Mouse (Mus musculus): ENCODE measurements around the gene Col23a1. TPM values are rescaled to one million over a fixed set of nuclear protein-coding genes. Genes with fewer than 3 reads are reported as not detected.
A peak's percentile ranks its signal among the peaks of the same experiment; 100 is the strongest.

Gene Col23a1
- polyA plus RNA-seq, 1 experiment from 2014 or later = 15.9 TPM

GRCm38 (mm10) chr11:51539759-51540282, 250.1 kb downstream of the Col23a1 start:
- H3K27me3 ChIP-seq = no peaks in the 10 kb centered on the region
- whole genome bisulfite sequencing = 14% methylated on average over 10 of the region's 10 CpGs
- H3K9ac ChIP-seq = no peak overlapping the region
- H3K4me1 ChIP-seq = peaks cover 11% of the 10 kb centered on the region
- H3K9me3 ChIP-seq (replicated peaks) = no peaks in the 10 kb centered on the region
- H3K36me3 ChIP-seq = no peaks in the 10 kb centered on the region
- H3K4me3 ChIP-seq = no peak overlapping the region
- peak; percentile 73 for ATAC-seq (ENCODE audit: low FRiP score)
- no peak overlapping the region for H3K4me2 ChIP-seq (replicated peaks)
- no peak overlapping the region for H3K27ac ChIP-seq

GRCm38 (mm10) chr11:51542424-51542823, 252.7 kb downstream of the Col23a1 start:
- Histone ChIP-seq H3K4me3 (no peak overlapping the region), H3K27ac (no peak overlapping the region; the same call in 1 of the 2 replicates), H3K4me2 (replicated peaks) (no peak overlapping the region), H3K27me3 (no peaks in the 10 kb centered on the region), H3K9ac (no peak overlapping the region), H3K9me3 (replicated peaks) (no peaks in the 10 kb centered on the region), H3K4me1 (peaks cover 11% of the 10 kb centered on the region), H3K36me3 (no peaks in the 10 kb centered on the region)
- ATAC-seq (ENCODE audit: low FRiP score) = no peak
- WGBS = 39% methylated on average over 9 of the region's 9 CpGs

- no peak overlapping the region for H3K9ac ChIP-seq
- H3K36me3 ChIP-seq = no peaks in the 10 kb centered on the region
- no peak overlapping the region for H3K4me3 ChIP-seq
- ATAC-seq (ENCODE audit: low FRiP score) = no peak
- WGBS = 39% methylated on average over 7 of the region's 7 CpGs
- H3K27me3 ChIP-seq = no peaks in the 10 kb centered on the region
- no peak overlapping the region for H3K4me2 ChIP-seq (replicated peaks)
- H3K4me1 ChIP-seq = peaks cover 11% of the 10 kb centered on the region
- no peaks in the 10 kb centered on the region for H3K9me3 ChIP-seq (replicated peaks)
- H3K27ac ChIP-seq = no peak overlapping the region
Observed at GRCm38 (mm10) chr11:51543487-51544050, 253.8 kb downstream of the Col23a1 start.

- Histone ChIP-seq H3K36me3 (no peaks in the 10 kb centered on the region), H3K27ac (no peak overlapping the region), H3K4me2 (replicated peaks) (no peak overlapping the region), H3K27me3 (no peaks in the 10 kb centered on the region), H3K9me3 (replicated peaks) (no peaks in the 10 kb centered on the region), H3K9ac (no peak overlapping the region), H3K4me1 (peaks cover 4% of the 10 kb centered on the region), H3K4me3 (no peak overlapping the region)
- ATAC-seq (ENCODE audit: low FRiP score) = no peak
- 67% methylated on average over 2 of the region's 2 CpGs for WGBS
Observed at GRCm38 (mm10) chr11:51544413-51544812, 254.7 kb downstream of the Col23a1 start.

GRCm38 (mm10) chr11:51545811-51546210, 256.1 kb downstream of the Col23a1 start:
- no peaks in the 10 kb centered on the region for H3K36me3 ChIP-seq
- whole genome bisulfite sequencing = 63% methylated on average over 4 of the region's 4 CpGs
- no peak for ATAC-seq (ENCODE audit: low FRiP score)

GRCm38 (mm10) chr11:51551253-51551652, 261.5 kb downstream of the Col23a1 start:
- no peaks in the 10 kb centered on the region for H3K9me3 ChIP-seq (replicated peaks)
- peaks cover 21% of the 10 kb centered on the region for H3K4me1 ChIP-seq
- ATAC-seq (ENCODE audit: low FRiP score) = no peak
- H3K27me3 ChIP-seq = no peaks in the 10 kb centered on the region
- no peak overlapping the region for H3K9ac ChIP-seq
- WGBS = 73% methylated on average over 5 of the region's 5 CpGs
- no peak overlapping the region for H3K27ac ChIP-seq
- no peaks in the 10 kb centered on the region for H3K36me3 ChIP-seq
- H3K4me3 ChIP-seq = no peak overlapping the region
- H3K4me2 ChIP-seq (replicated peaks) = no peak overlapping the region

More at GRCm38 (mm10) chr11:51545811-51546210, 256.1 kb downstream of the Col23a1 start:
- Histone ChIP-seq H3K27ac (no peak overlapping the region), H3K9me3 (replicated peaks) (no peaks in the 10 kb centered on the region), H3K9ac (no peak overlapping the region), H3K4me2 (replicated peaks) (no peak overlapping the region), H3K4me1 (peaks cover 4% of the 10 kb centered on the region), H3K27me3 (no peaks in the 10 kb centered on the region), H3K4me3 (no peak overlapping the region)

GRCm38 (mm10) chr11:51552091-51552490, 262.4 kb downstream of the Col23a1 start:
- no peak overlapping the region for H3K4me3 ChIP-seq

GRCm38 (mm10) chr11:51554590-51554989, 264.9 kb downstream of the Col23a1 start:
- no peaks in the 10 kb centered on the region for H3K36me3 ChIP-seq
- no peak overlapping the region for H3K9ac ChIP-seq
- peaks cover 21% of the 10 kb centered on the region for H3K4me1 ChIP-seq
- H3K4me3 ChIP-seq = no peak overlapping the region
- H3K4me2 ChIP-seq (replicated peaks) = no peak overlapping the region
- H3K27ac ChIP-seq = no peak overlapping the region
- no peaks in the 10 kb centered on the region for H3K9me3 ChIP-seq (replicated peaks)
- H3K27me3 ChIP-seq = no peaks in the 10 kb centered on the region
- no peak for ATAC-seq (ENCODE audit: low FRiP score)
- 77% methylated on average over 9 of the region's 10 CpGs for WGBS

More at GRCm38 (mm10) chr11:51552091-51552490, 262.4 kb downstream of the Col23a1 start:
- H3K27ac ChIP-seq = peak overlapping the region; percentile 12; the same call in 1 of the 2 replicates
- H3K9ac ChIP-seq = no peak overlapping the region
- ATAC-seq (ENCODE audit: low FRiP score) = no peak
- no peaks in the 10 kb centered on the region for H3K27me3 ChIP-seq
- no peaks in the 10 kb centered on the region for H3K9me3 ChIP-seq (replicated peaks)
- no peak overlapping the region for H3K4me2 ChIP-seq (replicated peaks)
- 39% methylated on average over 3 of the region's 3 CpGs for WGBS
- no peaks in the 10 kb centered on the region for H3K36me3 ChIP-seq
- peaks cover 21% of the 10 kb centered on the region for H3K4me1 ChIP-seq

GRCm38 (mm10) chr11:51555066-51555465, 265.3 kb downstream of the Col23a1 start:
- H3K27me3 ChIP-seq = no peaks in the 10 kb centered on the region
- H3K4me3 ChIP-seq = no peak overlapping the region
- H3K36me3 ChIP-seq = no peaks in the 10 kb centered on the region
- no peak overlapping the region for H3K27ac ChIP-seq
- peaks cover 21% of the 10 kb centered on the region for H3K4me1 ChIP-seq
- H3K4me2 ChIP-seq (replicated peaks) = no peak overlapping the region
- WGBS = 61% methylated on average over 2 of the region's 2 CpGs
- ATAC-seq (ENCODE audit: low FRiP score) = no peak
- H3K9ac ChIP-seq = no peak overlapping the region
- H3K9me3 ChIP-seq (replicated peaks) = no peaks in the 10 kb centered on the region

GRCm38 (mm10) chr11:51563276-51563675, 273.6 kb downstream of the Col23a1 start:
- ATAC-seq (ENCODE audit: low FRiP score) = no peak
- WGBS = 84% methylated on average over 1 of the region's 1 CpGs
- Histone ChIP-seq H3K27me3 (no peaks in the 10 kb centered on the region), H3K36me3 (no peaks in the 10 kb centered on the region), H3K4me2 (replicated peaks) (no peak overlapping the region), H3K9me3 (replicated peaks) (no peaks in the 10 kb centered on the region), H3K4me3 (no peak overlapping the region), H3K27ac (no peak overlapping the region), H3K9ac (no peak overlapping the region), H3K4me1 (0 out of 2 replicates have a peak, but pooled peaks cover 3% of the 10 kb centered on the region)

- H3K4me3 ChIP-seq = no peak overlapping the region
- no peak overlapping the region for H3K27ac ChIP-seq
- H3K27me3 ChIP-seq = no peaks in the 10 kb centered on the region
- 0 out of 2 replicates have a peak, but pooled peaks cover 3% of the 10 kb centered on the region for H3K4me1 ChIP-seq
- no peaks in the 10 kb centered on the region for H3K9me3 ChIP-seq (replicated peaks)
- no peak overlapping the region for H3K9ac ChIP-seq
- WGBS = 49% methylated on average over 3 of the region's 3 CpGs
- H3K4me2 ChIP-seq (replicated peaks) = no peak overlapping the region
- no peaks in the 10 kb centered on the region for H3K36me3 ChIP-seq
- no peak for ATAC-seq (ENCODE audit: low FRiP score)
Observed at GRCm38 (mm10) chr11:51565062-51565461, 275.3 kb downstream of the Col23a1 start.

- 89% methylated on average over 6 of the region's 6 CpGs for WGBS
- ATAC-seq (ENCODE audit: low FRiP score) = no peak
Observed at GRCm38 (mm10) chr11:51565951-51566350, 276.2 kb downstream of the Col23a1 start.

GRCm38 (mm10) chr11:51568801-51569200, 279.1 kb downstream of the Col23a1 start:
- Histone ChIP-seq H3K4me2 (replicated peaks) (no peak overlapping the region), H3K27ac (no peak overlapping the region), H3K36me3 (no peaks in the 10 kb centered on the region), H3K4me1 (peaks cover 7% of the 10 kb centered on the region; the same call in 1 of the 2 replicates), H3K4me3 (no peak overlapping the region), H3K9me3 (replicated peaks) (no peaks in the 10 kb centered on the region), H3K27me3 (no peaks in the 10 kb centered on the region), H3K9ac (no peak overlapping the region)
- 84% methylated on average over 4 of the region's 4 CpGs for WGBS
- no peak for ATAC-seq (ENCODE audit: low FRiP score)

More at GRCm38 (mm10) chr11:51565951-51566350, 276.2 kb downstream of the Col23a1 start:
- H3K9ac ChIP-seq = no peak overlapping the region
- H3K36me3 ChIP-seq = no peaks in the 10 kb centered on the region
- no peaks in the 10 kb centered on the region for H3K27me3 ChIP-seq
- H3K4me2 ChIP-seq (replicated peaks) = no peak overlapping the region
- no peak overlapping the region for H3K27ac ChIP-seq
- H3K4me3 ChIP-seq = no peak overlapping the region
- H3K4me1 ChIP-seq = 0 out of 2 replicates have a peak, but pooled peaks cover 3% of the 10 kb centered on the region
- no peaks in the 10 kb centered on the region for H3K9me3 ChIP-seq (replicated peaks)
